Mouse (Mus musculus) C2C12 (cell line): ENCODE results near the gene Smurf1.

Experiments
- CTCF ChIP-seq: IDR thresholded peaks from one replicate; pipeline ENCODE4 v1.5.1; 2011; ENCODE audit not compliant: control insufficient read depth, insufficient read depth, insufficient read length
- MAX ChIP-seq: IDR thresholded peaks from one replicate; pipeline ENCODE4 v1.6.1; 2011; ENCODE audit warnings: mild to moderate bottlenecking, control low read depth
- MYOG ChIP-seq: IDR thresholded peaks from one replicate; pipeline ENCODE4 v1.6.1; 2011; ENCODE audit not compliant: control insufficient read depth, insufficient read length; ENCODE audit errors: extremely low read depth
- USF1 ChIP-seq: IDR thresholded peaks from one replicate; pipeline ENCODE4 v1.6.1; 2011; ENCODE audit warnings: low read depth, mild to moderate bottlenecking, control low read depth, moderate library complexity

DNA sequence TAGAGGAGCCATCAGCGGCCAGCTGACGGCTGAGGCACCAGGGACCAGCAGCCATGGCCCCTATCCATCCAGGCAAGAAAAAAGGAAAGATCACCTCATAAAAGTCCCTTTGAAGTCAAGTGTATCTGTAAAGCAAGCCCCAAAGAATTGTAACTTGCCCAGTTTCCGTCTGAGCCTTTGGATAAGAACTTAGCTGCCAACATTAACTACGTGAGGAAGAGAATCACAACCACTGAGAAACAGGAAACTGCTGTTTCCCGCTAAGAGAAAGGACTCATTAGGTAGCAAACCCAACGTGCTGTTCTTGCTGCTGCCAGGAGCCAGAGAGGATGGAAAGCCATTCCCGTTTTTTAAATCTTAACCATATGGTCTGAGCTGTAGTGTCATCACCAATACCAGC is 94.9 kb downstream of the Smurf1 start:
- TF ChIP-seq MAX (no peak), CTCF (no peak), USF1 (no peak), MYOG (no peak)
